Mouse (Mus musculus): Measurements from ENCODE around the gene Ap4m1. TPM values are rescaled to one million over a fixed set of nuclear protein-coding genes. Genes with fewer than 3 reads are reported as not detected.

Ap4m1 gene
- total RNA-seq (2021) (1 to 10 TPM; 7.3 to 7.5 TPM), polyA plus RNA-seq (2012; rRNA removed) (15.2 and 16.3 TPM in 2 replicates)
- long read RNA-seq, partial matches to known transcripts: 1 of 7 reads
- long read RNA-seq, other reads (novel, unspliced or antisense): 3 of 7 reads

DNA sequence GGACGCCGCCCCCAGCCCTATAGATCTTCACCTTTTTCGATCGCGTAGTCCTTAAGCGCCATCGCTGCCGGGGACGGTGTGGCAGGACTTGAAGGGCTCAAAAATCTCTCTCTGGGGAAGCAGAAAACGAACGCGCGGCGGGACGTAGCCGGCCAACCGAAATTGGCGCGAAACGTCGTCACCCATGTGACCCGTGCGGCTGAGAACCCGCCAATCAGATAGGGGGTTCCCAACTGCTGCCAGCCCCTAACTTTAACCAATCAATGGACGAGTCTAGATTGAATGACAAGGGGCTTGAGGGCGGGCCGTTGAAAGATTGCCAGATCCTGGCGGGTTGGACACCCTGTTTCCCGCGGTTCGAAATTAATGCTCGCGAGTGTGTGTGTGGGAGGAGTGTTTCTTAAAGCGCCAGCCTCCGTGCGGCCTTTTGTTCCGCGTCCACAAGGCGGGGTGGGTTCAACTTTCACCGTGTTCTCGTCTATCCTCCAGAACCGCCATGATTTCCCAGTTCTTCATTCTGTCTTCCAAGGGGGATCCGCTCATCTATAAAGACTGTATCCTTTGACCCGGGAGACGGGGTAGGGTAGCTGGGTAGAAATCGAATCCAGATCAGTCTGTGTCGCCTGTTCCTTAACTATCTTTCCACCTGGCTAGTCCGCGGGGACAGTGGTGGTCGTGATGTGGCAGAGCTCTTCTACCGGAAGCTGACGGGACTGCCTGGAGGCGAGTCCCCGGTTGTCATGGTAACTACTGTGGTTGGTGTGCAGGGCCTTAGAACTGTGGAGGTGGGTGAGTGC lies at the start of gene Ap4m1, which contains the start of gene Mcm7:
TSS of gene Ap4m1 (plus strand) at position 308 of the 797 bp plus-strand sequence.
TSS of gene Mcm7 (minus strand) at position 728 of the 797 bp plus-strand sequence.
- Histone ChIP-seq H3K27ac (peak within 1 kb of the TSS; percentile 96), H3K79me2 (replicated peaks; ENCODE audit: control insufficient read depth, insufficient read depth, low read length) (no peaks in the 10 kb centered on the region), H3K27me3 (ENCODE audit: control insufficient read depth, insufficient read depth, low read length) (no peaks in the 10 kb centered on the region), H3K36me3 (ENCODE audit: control insufficient read depth, insufficient read depth, low read length) (no peaks in the 10 kb centered on the region), H3K9ac (ENCODE audit: low read depth, low read length) (peak within 1 kb of the TSS; percentile 77), H3K4me1 (ENCODE audit: control insufficient read depth, insufficient read depth, low read length) (peaks cover 4% of the 10 kb centered on the region), H3K4me3 (peak within 1 kb of the TSS; percentile 87)
- intact Hi-C loops (cut with DNase I): loop anchor here (1.0 to 2.0 kb wide), 2 partner anchors 15 to 17 kb away; partner anchors contain the start of genes Cnpy4, Taf6 and Zfp113
- peak; percentile 98 for DNase-seq
- under 1% methylated on average over 54 of the region's 54 CpGs for WGBS
- TF ChIP-seq CTCF (IDR thresholded peaks at IDR 0.05) (peak; percentile 47), EP300 (IDR thresholded peaks at IDR 0.05; ENCODE audit: insufficient read depth, low read depth, low read length) (no peak), POLR2A (IDR thresholded peaks at IDR 0.05; ENCODE audit: insufficient read depth, low read depth, low read length) (peak; percentile 60)

- DNase-seq: no peak
- 88% methylated on average over 5 of the region's 5 CpGs for WGBS
Measured at GRCm38 (mm10) chr5:138132425-138133064, 39.3 kb upstream of the Ap4m1 start.

DNA sequence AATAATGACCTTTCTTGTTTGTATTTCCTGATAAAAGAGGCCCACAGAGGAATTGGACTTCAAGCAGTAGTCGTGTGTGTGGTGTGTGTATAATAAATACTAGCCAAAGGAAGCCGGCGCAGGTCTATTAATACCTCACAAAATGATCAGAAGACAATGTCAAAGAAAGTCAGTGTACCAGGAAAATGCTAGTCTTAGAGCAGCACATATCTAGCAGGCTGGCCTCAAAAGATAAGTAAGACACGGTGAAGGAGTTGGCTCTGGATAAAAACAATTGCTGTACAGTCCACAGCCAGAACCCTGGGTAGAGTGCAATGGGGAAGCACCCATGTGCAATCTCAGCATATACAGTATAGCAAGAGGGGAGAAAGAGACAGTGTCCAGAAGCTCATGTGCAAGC lies 34.5 kb upstream of the Ap4m1 start:
- Histone ChIP-seq H3K4me1 (ENCODE audit: control insufficient read depth, insufficient read depth, low read length) (no peaks in the 10 kb centered on the region), H3K27me3 (ENCODE audit: control insufficient read depth, insufficient read depth, low read length) (no peaks in the 10 kb centered on the region), H3K27ac (no peak overlapping the region), H3K36me3 (ENCODE audit: control insufficient read depth, insufficient read depth, low read length) (no peaks in the 10 kb centered on the region), H3K79me2 (replicated peaks; ENCODE audit: control insufficient read depth, insufficient read depth, low read length) (no peaks in the 10 kb centered on the region), H3K4me3 (no peak overlapping the region), H3K9ac (ENCODE audit: low read depth, low read length) (no peak overlapping the region)
- 34% methylated on average over 4 of the region's 4 CpGs for WGBS
- TF ChIP-seq EP300 (IDR thresholded peaks at IDR 0.05; ENCODE audit: insufficient read depth, low read depth, low read length): no peak
- TF ChIP-seq POLR2A (IDR thresholded peaks at IDR 0.05; ENCODE audit: insufficient read depth, low read depth, low read length): no peak
- no peak for TF ChIP-seq CTCF (IDR thresholded peaks at IDR 0.05)
- intact Hi-C loops (cut with DNase I): loop anchor here (2.0 kb wide), 1 partner anchor 250 kb away; no protein-coding TSS in a partner anchor
- no peak for DNase-seq

More at GRCm38 (mm10) chr5:138132425-138133064, 39.3 kb upstream of the Ap4m1 start:
- no peak for TF ChIP-seq EP300 (IDR thresholded peaks at IDR 0.05; ENCODE audit: insufficient read depth, low read depth, low read length)
- no peak for TF ChIP-seq CTCF (IDR thresholded peaks at IDR 0.05)
- no peak for TF ChIP-seq POLR2A (IDR thresholded peaks at IDR 0.05; ENCODE audit: insufficient read depth, low read depth, low read length)
- intact Hi-C loops (cut with DNase I): no loop called here
- Histone ChIP-seq H3K9ac (ENCODE audit: low read depth, low read length) (no peak overlapping the region), H3K4me3 (no peak overlapping the region), H3K27ac (no peak overlapping the region), H3K79me2 (replicated peaks; ENCODE audit: control insufficient read depth, insufficient read depth, low read length) (no peaks in the 10 kb centered on the region), H3K36me3 (ENCODE audit: control insufficient read depth, insufficient read depth, low read length) (no peaks in the 10 kb centered on the region), H3K4me1 (ENCODE audit: control insufficient read depth, insufficient read depth, low read length) (no peaks in the 10 kb centered on the region), H3K27me3 (ENCODE audit: control insufficient read depth, insufficient read depth, low read length) (no peaks in the 10 kb centered on the region)

- WGBS: 57% methylated on average over 8 of the region's 8 CpGs
- Histone ChIP-seq H3K4me1 (ENCODE audit: control insufficient read depth, insufficient read depth, low read length) (no peaks in the 10 kb centered on the region), H3K9ac (ENCODE audit: low read depth, low read length) (no peak overlapping the region), H3K4me3 (no peak overlapping the region), H3K79me2 (replicated peaks; ENCODE audit: control insufficient read depth, insufficient read depth, low read length) (no peaks in the 10 kb centered on the region), H3K36me3 (ENCODE audit: control insufficient read depth, insufficient read depth, low read length) (no peaks in the 10 kb centered on the region), H3K27ac (no peak overlapping the region), H3K27me3 (ENCODE audit: control insufficient read depth, insufficient read depth, low read length) (no peaks in the 10 kb centered on the region)
- DNase-seq: no peak
- TF ChIP-seq POLR2A (IDR thresholded peaks at IDR 0.05; ENCODE audit: insufficient read depth, low read depth, low read length) (no peak), CTCF (IDR thresholded peaks at IDR 0.05) (peak; percentile 76), EP300 (IDR thresholded peaks at IDR 0.05; ENCODE audit: insufficient read depth, low read depth, low read length) (no peak)
- intact Hi-C loops (cut with DNase I): loop anchor here (2.0 kb wide), 1 partner anchor 251 kb away; no protein-coding TSS in a partner anchor
Measured at GRCm38 (mm10) chr5:138137935-138138549, 33.8 kb upstream of the Ap4m1 start.

- Histone ChIP-seq H3K27ac (no peak overlapping the region), H3K27me3 (ENCODE audit: control insufficient read depth, insufficient read depth, low read length) (no peaks in the 10 kb centered on the region), H3K4me3 (no peak overlapping the region), H3K4me1 (ENCODE audit: control insufficient read depth, insufficient read depth, low read length) (no peaks in the 10 kb centered on the region), H3K79me2 (replicated peaks; ENCODE audit: control insufficient read depth, insufficient read depth, low read length) (no peaks in the 10 kb centered on the region), H3K9ac (ENCODE audit: low read depth, low read length) (no peak overlapping the region), H3K36me3 (ENCODE audit: control insufficient read depth, insufficient read depth, low read length) (no peaks in the 10 kb centered on the region)
- WGBS: 57% methylated on average over 4 of the region's 4 CpGs
- intact Hi-C loops (cut with DNase I): no loop called here
- DNase-seq: no peak
- no peak for TF ChIP-seq CTCF (IDR thresholded peaks at IDR 0.05)
- TF ChIP-seq POLR2A (IDR thresholded peaks at IDR 0.05; ENCODE audit: insufficient read depth, low read depth, low read length): no peak
- no peak for TF ChIP-seq EP300 (IDR thresholded peaks at IDR 0.05; ENCODE audit: insufficient read depth, low read depth, low read length)
Measured at GRCm38 (mm10) chr5:138138585-138138984, 33.2 kb upstream of the Ap4m1 start.

Data from heart, adult 2 months (tissue).